Mouse (Mus musculus) c-Kit-positive CD71-negative TER-119-negative erythroid progenitor cells, embryonic 14.5 days (primary cell): ENCODE data around the gene Hook2.

Experiments
- DNase-seq: peaks from one replicate; pipeline ENCODE4 v3.0.0-alpha.2; 2013; ENCODE audit warnings: low read depth

Gene Hook2

DNA sequence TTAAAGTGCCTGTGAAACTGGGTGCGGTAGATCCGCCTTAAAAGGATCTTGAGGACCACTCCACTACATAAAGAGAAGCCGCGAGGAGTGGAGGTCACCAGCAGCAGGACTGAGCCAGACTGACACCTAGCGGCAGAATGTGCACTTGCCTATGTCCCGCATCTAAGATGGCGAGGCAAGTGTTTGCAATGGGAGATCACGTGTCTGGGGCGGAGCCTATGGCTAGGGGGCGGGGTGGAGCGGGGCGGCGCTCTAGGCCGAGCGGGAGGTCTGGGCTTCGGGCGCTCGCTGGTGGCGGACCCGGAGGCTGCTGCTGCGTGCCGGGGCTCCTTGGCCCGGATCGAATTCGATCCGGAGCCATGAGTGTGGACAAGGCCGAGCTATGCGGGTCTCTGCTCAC is at the start of gene Hook2:
Gene Hook2 (plus strand): TSS at position 255 of the 400 bp plus-strand sequence.
- DNase-seq: peak; percentile 99

GRCm38 (mm10) chr8:84943699-84944098 is 46.7 kb upstream of the Hook2 start:
- DNase-seq: no peak

DNA sequence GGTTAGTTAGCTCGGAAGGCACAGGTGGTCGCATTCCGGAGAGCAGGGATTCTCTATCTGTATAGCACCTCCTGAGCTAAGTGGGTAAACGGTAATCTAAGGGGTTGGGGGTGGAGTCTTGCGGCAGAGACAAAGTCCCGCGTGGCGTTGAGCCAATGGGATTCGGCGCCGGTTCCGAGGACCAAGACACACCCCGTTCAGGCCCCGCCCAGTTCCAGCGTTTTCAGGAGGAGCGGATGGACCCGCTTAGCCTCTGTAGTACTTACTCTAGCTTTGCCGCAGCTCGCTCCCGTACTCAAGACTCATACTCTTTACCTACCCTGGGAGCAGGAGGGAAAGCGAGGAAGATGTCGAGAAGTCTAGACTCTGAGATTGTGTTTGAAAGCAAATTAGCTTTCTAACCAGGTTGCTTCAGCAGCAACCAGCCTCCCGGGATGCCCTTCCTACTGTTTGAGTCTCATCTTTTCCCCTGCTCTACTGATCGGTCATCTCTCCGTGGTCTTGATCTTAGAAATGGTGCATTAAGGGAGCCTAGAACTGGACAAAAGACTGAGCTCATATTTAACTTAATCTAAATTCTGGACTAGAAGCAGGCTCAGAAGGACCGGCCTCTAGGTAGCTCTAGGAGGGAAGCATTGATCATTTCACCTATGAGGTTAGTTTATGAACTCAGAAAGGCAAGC is 45.8 kb upstream of the Hook2 start:
- peak; percentile 63 for DNase-seq

- DNase-seq: no peak
Observed at GRCm38 (mm10) chr8:84945235-84945632, 45.2 kb upstream of the Hook2 start.

DNA sequence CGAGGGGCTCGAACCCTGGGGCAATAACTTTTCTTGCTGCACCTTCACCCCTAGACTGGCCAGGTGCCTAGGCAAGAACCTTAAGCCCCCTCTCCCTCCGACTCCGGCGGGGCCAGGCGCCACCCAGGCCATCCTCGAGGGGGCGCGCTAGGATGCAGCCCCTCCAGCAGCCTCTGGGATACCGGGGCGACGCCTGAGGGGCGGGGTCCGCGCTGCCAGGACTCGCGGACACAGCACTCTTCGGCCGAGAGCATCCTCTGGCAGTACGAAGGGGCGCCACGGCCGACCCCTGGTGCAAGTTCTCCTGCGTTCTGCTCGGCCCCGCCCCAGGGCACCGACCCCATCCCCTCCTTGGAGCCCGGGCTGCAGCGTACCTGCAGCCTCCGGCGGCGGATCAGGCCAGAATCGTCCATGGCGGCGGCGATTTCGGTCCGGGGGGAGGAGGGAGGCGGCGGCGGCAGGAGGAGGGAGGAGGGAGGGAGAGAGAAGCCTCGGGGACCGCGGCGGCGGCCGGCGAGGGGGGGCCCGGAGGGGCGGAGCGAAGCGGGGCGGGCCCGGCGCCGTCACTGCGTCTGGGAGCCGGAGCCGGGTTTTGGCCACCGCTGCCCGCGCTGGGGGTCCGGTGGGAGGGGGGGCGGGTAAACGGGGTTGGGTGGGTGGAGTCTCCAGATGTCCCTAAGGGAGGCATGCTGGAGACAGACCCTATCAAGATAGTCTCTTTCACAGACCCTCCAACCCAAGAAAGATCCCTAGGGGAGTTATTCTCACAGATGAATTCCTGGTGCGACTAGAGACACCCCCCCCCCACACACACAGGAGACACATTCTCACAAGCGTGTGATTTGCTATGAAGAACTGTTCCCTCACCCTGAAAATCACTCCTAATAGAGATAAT is 44.5 kb upstream of the Hook2 start:
- no peak for DNase-seq

DNA sequence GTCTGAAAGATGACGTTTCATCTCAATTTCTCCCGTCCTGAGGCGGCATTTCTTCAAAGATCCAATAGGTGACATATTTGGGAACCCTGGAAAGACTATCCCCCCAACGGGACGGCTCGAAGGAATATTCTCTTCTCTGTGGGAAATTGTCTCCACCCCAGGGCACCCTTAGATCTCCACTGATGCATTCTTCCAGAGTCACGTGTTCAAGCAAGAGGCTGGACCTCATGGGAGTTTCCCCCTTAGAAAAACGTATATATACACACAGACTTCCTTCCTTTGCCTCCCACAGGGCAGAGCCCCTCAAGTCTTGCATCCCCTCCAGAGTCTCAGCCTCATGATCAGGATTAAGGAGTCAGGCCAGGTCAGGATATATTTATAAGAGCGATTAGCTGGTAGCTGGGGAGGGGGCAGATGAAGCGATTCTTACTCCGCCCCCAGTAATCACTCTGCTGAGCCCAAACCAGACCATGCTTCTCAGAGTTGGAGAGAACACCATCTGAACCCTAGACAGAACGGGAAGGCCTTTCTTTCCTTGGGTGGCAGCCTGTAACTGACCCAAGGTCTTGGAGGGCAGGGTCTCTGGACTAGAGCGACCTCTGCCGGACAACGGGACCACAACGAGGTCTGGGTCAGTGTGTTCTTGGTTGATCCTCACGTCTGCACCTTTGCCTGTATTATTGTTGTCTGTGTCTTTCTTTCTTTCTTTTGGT is 43.7 kb upstream of the Hook2 start, which contains the start of gene Rtbdn:
Gene Rtbdn (plus strand): TSS at position 464 of the 713 bp plus-strand sequence.
- no peak for DNase-seq

GRCm38 (mm10) chr8:84947241-84947545 is 43.2 kb upstream of the Hook2 start:
- peak; percentile 71 for DNase-seq

DNA sequence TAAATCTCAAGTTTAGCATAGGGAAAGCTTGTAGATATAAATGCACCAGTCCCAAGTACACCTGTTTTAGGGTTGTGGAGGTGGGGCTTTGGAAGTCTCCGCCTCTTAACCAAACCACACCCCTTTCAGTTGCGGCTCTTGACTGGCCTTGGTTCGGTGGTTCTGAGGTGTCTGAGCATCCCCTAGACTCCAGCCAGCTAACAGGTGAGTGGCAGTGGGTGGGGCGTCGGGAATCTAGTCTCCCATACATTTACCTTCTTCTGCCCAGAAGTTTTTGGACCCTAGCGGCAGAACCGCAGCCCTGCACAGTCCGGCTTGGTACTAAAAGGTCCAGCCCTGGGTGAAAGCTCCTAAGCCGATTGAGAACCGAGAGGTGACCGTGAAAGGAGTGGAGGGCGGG is 40.6 kb upstream of the Hook2 start:
- no peak for DNase-seq

DNA sequence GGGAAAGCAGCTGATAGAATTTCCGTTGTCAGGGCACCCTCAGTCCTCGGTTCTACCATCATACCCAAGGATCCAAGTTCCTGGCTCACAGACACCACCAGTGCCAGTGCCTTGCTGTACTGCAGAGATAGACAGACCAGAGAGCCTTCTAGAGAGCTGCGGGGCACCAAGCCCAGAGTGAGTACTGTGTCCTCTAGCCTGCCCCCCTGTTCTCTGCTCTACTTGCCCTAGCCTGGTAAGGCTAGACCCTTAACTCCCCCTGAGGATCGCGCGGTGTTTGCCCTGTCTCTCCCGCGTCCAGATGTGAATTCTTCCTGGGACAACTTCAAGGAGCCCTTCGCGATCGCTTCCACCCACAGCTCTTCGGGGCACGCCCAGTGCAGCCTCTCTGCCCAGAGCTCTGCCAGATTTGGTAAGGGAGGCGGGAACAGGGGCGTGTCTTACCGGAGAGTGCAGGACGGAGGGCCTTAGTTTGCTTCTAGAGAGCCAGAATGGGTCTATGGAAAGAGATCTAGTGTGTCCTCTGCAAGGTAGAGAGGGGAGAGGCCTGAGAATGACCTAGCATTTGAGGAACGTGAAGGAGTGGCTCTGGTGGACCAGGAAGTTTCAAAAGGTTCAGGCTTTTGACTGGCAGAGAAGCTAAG is 37.7 kb upstream of the Hook2 start:
- no peak for DNase-seq

DNA sequence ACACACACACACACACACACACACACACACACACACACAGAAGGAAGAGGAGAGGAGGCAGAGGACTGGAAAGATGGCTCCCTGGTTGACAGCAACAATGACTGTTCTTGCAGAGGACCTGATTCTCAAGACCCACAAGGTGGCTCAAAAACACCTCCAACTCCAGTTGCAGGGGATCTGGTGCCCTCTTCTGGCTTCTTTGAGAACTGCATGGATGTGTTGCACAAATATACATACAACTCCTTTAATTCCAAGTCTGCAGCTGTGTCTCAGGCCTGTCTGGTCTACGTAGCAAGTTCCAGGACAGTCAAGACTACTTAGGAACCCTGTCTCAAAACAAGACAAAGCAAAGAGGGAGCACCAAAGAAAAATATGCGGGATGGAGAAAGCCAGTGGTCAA is 33.6 kb upstream of the Hook2 start:
- DNase-seq: peak; percentile 90

- DNase-seq: no peak
Observed at GRCm38 (mm10) chr8:84959811-84960210, 30.6 kb upstream of the Hook2 start.

GRCm38 (mm10) chr8:84963952-84964351 is 26.5 kb upstream of the Hook2 start:
- no peak for DNase-seq

GRCm38 (mm10) chr8:84965731-84966291 is 24.6 kb upstream of the Hook2 start:
- DNase-seq: peak; percentile 92

- no peak for DNase-seq
Observed at GRCm38 (mm10) chr8:84966603-84967002, 23.8 kb upstream of the Hook2 start.

DNA sequence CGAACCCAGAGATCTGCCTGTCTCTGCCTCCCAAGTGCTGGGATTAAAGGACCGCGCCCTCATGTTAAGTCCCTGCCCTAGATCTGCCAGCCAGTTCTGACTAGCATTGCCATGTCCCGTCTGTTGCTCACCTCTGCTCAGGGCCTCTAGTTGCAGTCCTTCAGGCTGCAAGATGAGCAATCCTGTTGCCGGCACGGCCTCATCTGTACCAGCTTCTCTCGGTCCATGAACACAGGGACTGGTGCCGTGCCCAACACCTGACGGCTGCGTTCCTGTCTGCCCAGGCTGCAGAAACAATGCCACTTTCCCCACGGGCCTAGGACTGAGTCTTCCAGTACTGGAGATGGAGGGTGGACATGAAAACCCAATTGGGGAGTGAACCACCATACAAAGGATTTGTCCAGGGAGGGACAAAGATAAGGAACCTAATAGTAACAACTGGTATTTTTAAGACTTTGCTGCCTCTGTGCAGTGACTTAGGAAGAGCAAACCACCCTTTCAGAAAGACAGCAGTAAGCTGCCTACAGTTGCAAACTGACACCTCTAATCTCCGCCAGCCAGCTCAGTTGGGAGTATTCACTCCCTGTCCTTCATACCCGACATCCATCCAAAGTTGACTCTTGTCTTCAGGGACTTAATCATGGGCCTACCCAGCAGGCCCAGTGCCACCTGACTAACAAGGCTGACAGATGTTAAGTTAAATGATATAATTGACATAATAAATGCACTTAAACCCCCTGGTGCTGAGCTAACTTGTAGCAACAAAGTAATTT is 22.7 kb upstream of the Hook2 start:
- DNase-seq: no peak

DNA sequence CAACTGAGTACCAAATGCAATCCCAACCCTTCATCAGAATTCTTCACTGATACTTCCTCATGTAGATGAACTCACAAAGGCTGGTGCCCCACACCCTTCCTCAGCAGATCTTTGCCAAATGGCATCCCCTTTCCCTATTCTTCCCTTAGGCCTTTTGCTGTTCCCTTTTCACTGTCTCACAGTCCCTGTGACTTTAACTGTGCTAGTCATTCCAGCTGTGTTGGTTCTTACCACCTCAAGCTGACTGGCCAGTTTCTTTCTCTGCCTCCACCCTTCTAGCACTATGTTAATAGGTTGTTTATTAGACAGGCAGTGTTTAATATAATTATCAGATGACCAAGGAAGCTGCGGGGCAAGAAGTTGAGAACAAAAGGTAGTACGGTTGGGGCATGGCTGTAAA is 21.8 kb upstream of the Hook2 start:
- no peak for DNase-seq

DNA sequence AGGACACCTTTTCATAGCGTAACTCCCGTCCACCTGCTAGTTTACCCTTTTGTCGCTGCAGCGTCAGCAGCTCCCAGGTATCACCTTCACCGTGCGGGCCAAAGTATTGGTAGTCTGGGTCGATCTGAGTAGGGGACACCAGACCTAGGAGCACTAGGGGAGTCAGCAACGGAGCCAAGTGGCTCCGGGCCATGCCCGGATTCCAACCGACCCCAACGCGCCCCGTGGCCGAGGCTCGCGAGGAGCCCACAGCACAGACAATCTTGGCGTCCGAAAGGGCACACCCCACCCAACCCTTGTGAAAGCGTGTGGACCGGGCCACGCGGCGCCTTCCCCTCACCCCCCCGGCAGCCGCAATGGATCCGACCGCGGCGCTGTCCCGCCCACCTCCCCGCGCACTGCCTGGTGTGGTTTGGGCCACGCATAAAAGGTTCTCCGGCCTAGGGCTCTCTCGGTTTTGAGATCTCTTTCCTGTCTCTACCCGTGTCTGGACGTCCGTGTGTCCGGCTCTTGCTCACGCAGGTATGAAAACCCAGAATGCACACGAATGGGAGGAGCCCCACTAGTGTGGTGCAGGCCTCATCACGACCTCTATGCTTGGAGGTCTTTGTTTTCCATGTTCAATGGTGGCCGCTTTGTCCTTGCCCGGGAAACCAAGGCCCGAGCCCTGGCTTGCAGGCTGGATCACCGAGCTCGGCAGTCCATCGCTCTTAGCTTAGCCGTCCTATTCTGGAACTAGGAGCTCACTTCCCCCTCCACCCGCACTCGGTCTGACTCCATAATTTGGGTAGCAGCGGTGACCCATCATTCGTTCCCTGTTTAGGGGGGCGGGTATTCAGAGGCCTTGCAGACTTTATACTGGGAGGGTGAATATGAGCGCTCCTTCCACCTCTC is 20.9 kb upstream of the Hook2 start, which contains the start of the genes Gm49661, Prdx2 and Rnaseh2a:
Gene Gm49661 (minus strand): TSS at position 193 of the 894 bp plus-strand sequence.
Gene Prdx2 (plus strand): TSS at position 347 of the 894 bp plus-strand sequence.
Gene Rnaseh2a (minus strand): TSS at position 527 of the 894 bp plus-strand sequence.
- no peak for DNase-seq

- no peak for DNase-seq
Observed at GRCm38 (mm10) chr8:84970135-84970790, 20.1 kb upstream of the Hook2 start.

DNA sequence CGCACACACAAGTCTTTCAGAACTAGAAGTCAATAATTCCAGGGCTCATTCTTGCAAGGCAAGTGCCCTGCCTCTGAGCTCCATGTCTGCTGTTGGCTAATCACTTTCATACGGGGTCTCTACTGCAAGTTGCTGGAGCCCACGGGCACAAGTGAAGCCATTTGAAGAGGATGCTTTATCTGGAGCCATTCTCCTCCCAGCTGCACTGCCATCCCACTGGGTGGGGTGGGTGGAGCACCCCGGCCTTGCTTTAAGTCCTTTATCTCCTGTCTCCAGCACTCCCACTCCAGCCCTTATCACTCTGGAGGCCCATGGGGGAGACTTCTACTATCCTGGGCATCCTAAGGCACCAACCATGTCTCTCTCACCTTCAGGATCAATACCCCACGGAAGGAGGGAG is 19.5 kb upstream of the Hook2 start:
- no peak for DNase-seq
